Mouse (Mus musculus) kidney, adult 2 months (tissue): ENCODE measurements around the gene Mov10l1. TPM values are rescaled to one million over a fixed set of nuclear protein-coding genes. Genes with fewer than 3 reads are reported as not detected.
A peak's percentile ranks its signal among the peaks of the same experiment; 100 is the strongest.

Experiments used
- DNase-seq: peaks from one replicate; pipeline ENCODE4 v3.0.0; 2021
- H3K27ac ChIP-seq: fragments of 200-500 bp; 2 replicates; pipeline ENCODE4 v1.5.1; 2012; ENCODE audit warnings: low read depth, low read length, control low read depth, inconsistent platforms; ENCODE audit not compliant: insufficient read depth
- H3K27me3 ChIP-seq: fragments of 200-500 bp; replicated peaks from 2 replicates; pipeline ENCODE4 v1.6.1; 2012; ENCODE audit warnings: mild to moderate bottlenecking, moderate library complexity, low read length, inconsistent platforms; ENCODE audit not compliant: control insufficient read depth, insufficient read depth
- H3K36me3 ChIP-seq: fragments of 200-500 bp; 2 replicates; pipeline ENCODE4 v1.6.1; 2012; ENCODE audit warnings: mild to moderate bottlenecking, moderate library complexity, low read length, inconsistent platforms; ENCODE audit not compliant: control insufficient read depth, insufficient read depth
- H3K4me1 ChIP-seq: fragments of 200-500 bp; 2 replicates; pipeline ENCODE4 v1.6.1; 2011; ENCODE audit warnings: low read length; ENCODE audit not compliant: control insufficient read depth, insufficient read depth
- H3K4me3 ChIP-seq: fragments of 200-500 bp; 2 replicates; pipeline ENCODE4 v1.5.1; 2011; ENCODE audit warnings: mild to moderate bottlenecking, low read depth, low read length, control low read depth; ENCODE audit not compliant: insufficient read depth
- CTCF ChIP-seq: fragments of 200-500 bp; conservative IDR thresholded peaks from 2 replicates; pipeline ENCODE4 v1.5.1; 2011; ENCODE audit warnings: low read depth, mild to moderate bottlenecking, control low read depth, low read length, moderate library complexity, mixed read lengths; ENCODE audit not compliant: insufficient read depth, insufficient read length
- POLR2A ChIP-seq: fragments of 200-500 bp; IDR thresholded peaks from one replicate; pipeline ENCODE4 v1.6.1; 2011; ENCODE audit warnings: low read depth, low read length, control low read depth
- WGBS: fragments of 180-500 bp; shearing (Covaris S2); methylation state at CpG from one replicate; pipeline ENCODE4 v1.1.7; 2018; 5-methylcytosine and 5-hydroxymethylcytosine counted together
- polyA plus RNA-seq: library from polyadenylated mRNA; depleted of rRNA; stranded (reverse); fragments of >200 nt; gene quantifications from 2 replicates; pipeline ENCODE4 v1.2.3, GENCODE M21; 2012; rRNA removed

Gene Mov10l1
- polyA plus RNA-seq: 0.06 TPM in 1 of 2 replicates, not detected in the other

- 92% methylated on average over 31 of the region's 31 CpGs for WGBS
These were observed at the start of gene Mov10l1 for GRCm38 (mm10) chr15:88982534-88983079. TSS of gene Mov10l1 (plus strand) at chr15:88982909.

DNA sequence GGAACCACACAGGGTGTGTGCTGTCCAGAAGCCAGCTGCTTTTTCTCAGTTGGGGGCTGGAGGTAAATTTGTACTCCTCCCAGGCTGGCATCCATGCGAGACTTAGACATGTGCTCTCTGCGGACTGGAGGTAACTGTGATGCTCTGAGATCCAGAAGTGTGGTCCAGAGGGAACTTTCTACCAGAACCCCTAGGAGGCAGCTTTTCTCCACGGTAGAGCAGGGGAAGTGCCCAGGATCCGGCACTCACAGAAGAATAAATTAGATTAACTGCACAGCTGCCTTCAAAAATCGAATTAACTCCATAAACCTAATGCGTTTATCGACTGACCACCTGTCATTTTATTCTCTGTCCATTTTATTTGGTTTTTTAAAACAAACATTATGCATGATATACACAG lies 48.6 kb upstream of the Mov10l1 start:
- Histone ChIP-seq H3K27ac (no peak overlapping the region), H3K4me1 (no peaks in the 10 kb centered on the region), H3K27me3 (no peaks in the 10 kb centered on the region), H3K36me3 (no peaks in the 10 kb centered on the region), H3K4me3 (no peak overlapping the region)
- 35% methylated on average over 7 of the region's 7 CpGs for WGBS
- DNase-seq: no peak
- no peak for TF ChIP-seq POLR2A
- TF ChIP-seq CTCF: peak; percentile 41

More at GRCm38 (mm10) chr15:88982534-88983079, at the start of gene Mov10l1:
- no peak within 1 kb of the TSS for H3K4me3 ChIP-seq
- H3K27me3 ChIP-seq: no peaks in the 10 kb centered on the region
- H3K36me3 ChIP-seq: no peaks in the 10 kb centered on the region
- no peak for TF ChIP-seq CTCF
- TF ChIP-seq POLR2A: no peak
- DNase-seq: no peak
- no peaks in the 10 kb centered on the region for H3K4me1 ChIP-seq
- no peak within 1 kb of the TSS for H3K27ac ChIP-seq

- Histone ChIP-seq H3K27ac (no peak overlapping the region), H3K36me3 (no peaks in the 10 kb centered on the region), H3K4me1 (no peaks in the 10 kb centered on the region), H3K27me3 (no peaks in the 10 kb centered on the region), H3K4me3 (no peak overlapping the region)
- DNase-seq: no peak
- 61% methylated on average over 6 of the region's 6 CpGs for WGBS
- TF ChIP-seq CTCF: no peak
- TF ChIP-seq POLR2A: no peak
These were observed 46.0 kb upstream of the Mov10l1 start for GRCm38 (mm10) chr15:88936619-88937290.

GRCm38 (mm10) chr15:88937291-88937650 lies 45.4 kb upstream of the Mov10l1 start:
- Histone ChIP-seq H3K27ac (no peak overlapping the region), H3K36me3 (no peaks in the 10 kb centered on the region), H3K4me1 (no peaks in the 10 kb centered on the region), H3K27me3 (no peaks in the 10 kb centered on the region), H3K4me3 (no peak overlapping the region)
- WGBS: 85% methylated on average over 2 of the region's 2 CpGs
- no peak for DNase-seq
- TF ChIP-seq POLR2A: no peak

GRCm38 (mm10) chr15:88942783-88943182 lies 39.9 kb upstream of the Mov10l1 start:
- Histone ChIP-seq H3K36me3 (no peaks in the 10 kb centered on the region), H3K4me1 (no peaks in the 10 kb centered on the region), H3K27me3 (no peaks in the 10 kb centered on the region), H3K27ac (no peak overlapping the region), H3K4me3 (no peak overlapping the region)
- TF ChIP-seq CTCF (no peak), POLR2A (no peak)
- no peak for DNase-seq
- WGBS: 65% methylated on average over 5 of the region's 5 CpGs

DNA sequence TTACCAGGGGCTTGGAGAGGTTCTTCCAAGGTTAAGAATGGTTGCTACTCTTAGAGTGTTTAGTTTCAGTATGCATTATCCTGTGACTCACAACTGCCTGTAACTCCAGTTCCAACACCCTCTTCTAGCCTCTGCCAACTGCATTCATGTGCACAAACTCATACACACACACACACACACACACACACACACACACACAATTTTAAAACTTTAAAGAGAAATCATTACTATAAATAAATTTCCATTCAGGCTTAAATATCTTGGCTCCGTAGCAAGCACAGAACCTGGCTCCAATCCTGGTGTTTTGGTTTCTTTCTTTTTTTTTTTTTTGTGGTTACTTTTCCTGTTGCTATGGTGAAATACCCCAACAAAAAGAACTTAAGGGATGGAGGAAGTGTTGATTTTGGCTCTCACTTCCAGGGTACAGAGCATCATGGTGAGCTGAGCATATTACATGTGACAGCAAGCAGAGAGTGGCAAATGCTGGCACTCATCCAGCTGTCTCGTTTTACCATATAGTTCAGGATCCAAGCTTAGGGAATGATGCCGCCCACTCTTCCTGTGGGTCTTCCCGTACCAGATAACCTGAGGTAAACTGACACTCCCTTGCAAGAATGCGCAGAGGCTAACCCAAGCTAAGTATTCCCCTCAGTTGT lies 38.7 kb upstream of the Mov10l1 start:
- no peaks in the 10 kb centered on the region for H3K36me3 ChIP-seq
- no peak for DNase-seq
- WGBS: 63% methylated on average over 5 of the region's 5 CpGs
- H3K4me1 ChIP-seq: no peaks in the 10 kb centered on the region
- TF ChIP-seq CTCF (no peak), POLR2A (no peak)
- H3K27ac ChIP-seq: no peak overlapping the region
- H3K4me3 ChIP-seq: no peak overlapping the region
- H3K27me3 ChIP-seq: no peaks in the 10 kb centered on the region

- peak; percentile 64 for DNase-seq
- Histone ChIP-seq H3K27me3 (no peaks in the 10 kb centered on the region), H3K27ac (no peak overlapping the region), H3K36me3 (no peaks in the 10 kb centered on the region), H3K4me1 (no peaks in the 10 kb centered on the region), H3K4me3 (no peak overlapping the region)
- peak; percentile 44 for TF ChIP-seq CTCF
- TF ChIP-seq POLR2A: no peak
- WGBS: 41% methylated on average over 6 of the region's 6 CpGs
These were observed 35.9 kb upstream of the Mov10l1 start for GRCm38 (mm10) chr15:88946851-88947250.
